Mouse (Mus musculus): ENCODE measurements at regions not wholly inside any gene's neighbourhood (a gene's known extent, or its start where the extent isn't known, plus 50 kb on each side); places are given as distances from the start of the nearest gene placed in this dataset.

- no peak for TF ChIP-seq ZC3H11A (IDR thresholded peaks at IDR 0.05; ENCODE audit: low read depth, low read length)
- TF ChIP-seq MAX (IDR thresholded peaks at IDR 0.05; ENCODE audit: low read length), result no peak
- TF ChIP-seq NRF1 (IDR thresholded peaks at IDR 0.05; ENCODE audit: low read depth, low read length), result no peak
- no peak for TF ChIP-seq E2F4 (IDR thresholded peaks at IDR 0.05; ENCODE audit: insufficient replicate concordance, low read depth, low read length)
- TF ChIP-seq POLR2A (IDR thresholded peaks at IDR 0.05; ENCODE audit: low read depth, low read length), result no peak
- TF ChIP-seq MAFK (IDR thresholded peaks at IDR 0.05; ENCODE audit: insufficient replicate concordance, low read length), result no peak
- no peak for TF ChIP-seq EP300 (IDR thresholded peaks at IDR 0.05; ENCODE audit: low read length)
- no peak for TF ChIP-seq TCF12 (IDR thresholded peaks at IDR 0.05; ENCODE audit: low read depth, low read length)
These were observed 429.3 kb downstream of the Nsun3 start for GRCm38 (mm10) chr16:62357279-62357678.
